Mouse (Mus musculus) myocyte (in vitro differentiated cells): ENCODE results near the gene Slc38a3.

Experiments used
- E2F4 ChIP-seq: IDR thresholded peaks from one replicate; pipeline ENCODE4 v1.6.1; 2011; ENCODE audit warnings: mild to moderate bottlenecking, control low read depth, moderate library complexity; ENCODE audit not compliant: insufficient read depth
- MYOD1 ChIP-seq, 3 experiments: IDR thresholded peaks; one replicate each; pipeline ENCODE4 v1.6.1; 2011; ENCODE audit warnings: control low read depth in 2 of 3, low read depth in 2 of 3, mild to moderate bottlenecking in 2 of 3, moderate library complexity in 1 of 3; ENCODE audit not compliant: insufficient read length in 2 of 3, control insufficient read depth in 1 of 3
- POLR2A ChIP-seq: IDR thresholded peaks from one replicate; pipeline ENCODE4 v1.6.1; 2011; ENCODE audit warnings: low read depth, mild to moderate bottlenecking, control low read depth, moderate library complexity; ENCODE audit not compliant: insufficient read length
- REST ChIP-seq: IDR thresholded peaks from one replicate; pipeline ENCODE4 v1.6.1; 2011; ENCODE audit warnings: mild to moderate bottlenecking, control low read depth, moderate library complexity; ENCODE audit not compliant: insufficient read depth, insufficient read length
- TCF12 ChIP-seq: IDR thresholded peaks from one replicate; pipeline ENCODE4 v1.6.1; 2011; ENCODE audit warnings: mild to moderate bottlenecking, control low read depth; ENCODE audit not compliant: poor library complexity, insufficient read depth, severe bottlenecking
- TCF3 ChIP-seq: IDR thresholded peaks from one replicate; pipeline ENCODE4 v1.6.1; 2011; ENCODE audit warnings: low read depth, control low read depth; ENCODE audit not compliant: insufficient read length

- TF ChIP-seq E2F4 (no peak), MYOD1 (IDR thresholded peaks at IDR 0.05; ENCODE audit: control insufficient read depth in 1 of 3, insufficient read length in 2 of 3, low read depth in 2 of 3) (no peak), POLR2A (no peak), TCF12 (no peak), REST (no peak), TCF3 (no peak)
Observed at GRCm38 (mm10) chr9:107631311-107631826, 38.0 kb downstream of the Slc38a3 start.
